10 mouse cellular contexts compared by ENCODE assay signal in genomic region chr12:84163133-84163532, GRCm38 (mm10). TPM values are rescaled to one million over a fixed set of nuclear protein-coding genes. Genes with fewer than 3 reads are reported as not detected.
DNase-seq lines count a peak whose midpoint lies in the region; ATAC-seq and TF ChIP-seq lines count a peak whose summit lies in the region.
"Had no signal": no experiment of that assay in that cellular context is flagged by ENCODE, and none has a peak within 500 bp of the region (broad histone marks: within the 10 kb centered on the region; RNA-seq: fewer than 3 reads in every experiment).

No protein-coding gene starts in this region.

- no peak overlapping the region for H3K27ac ChIP-seq in intestine, embryonic 14.5 days (ENCODE audit: low read depth)
- no peak overlapping the region for H3K27ac ChIP-seq in intestine, embryonic 15.5 days
- no peak overlapping the region; the same call in 1 of the 2 replicates for H3K27ac ChIP-seq in ES-Bruce4 (ENCODE audit: insufficient read depth, low read length)
- no peak overlapping the region for H3K27ac ChIP-seq in hindbrain, embryonic 13.5 days
- H3K27ac ChIP-seq: embryonic facial prominence, embryonic 12.5 days had no signal

- peak; percentile 79 for TF ChIP-seq CTCF in ES-Bruce4 (IDR thresholded peaks at IDR 0.05; ENCODE audit: low read depth, low read length)

- peaks cover 10% of the 10 kb centered on the region; the same call in 1 of the 2 replicates for H3K4me1 ChIP-seq in intestine, embryonic 14.5 days (replicated peaks; ENCODE audit: control insufficient read depth, insufficient read depth, low read length)
- peaks cover 5% of the 10 kb centered on the region; the same call in 1 of the 2 replicates for H3K4me1 ChIP-seq in intestine, embryonic 15.5 days (replicated peaks)
- no peaks in the 10 kb centered on the region for H3K4me1 ChIP-seq in ES-Bruce4 (ENCODE audit: control insufficient read depth, insufficient read depth, low read length)
- 0 out of 2 replicates have a peak, but pooled peaks cover 5% of the 10 kb centered on the region for H3K4me1 ChIP-seq in hindbrain, embryonic 13.5 days (replicated peaks)

- H3K36me3 ChIP-seq in intestine, embryonic 14.5 days (ENCODE audit: control insufficient read depth, insufficient read depth, low read length) = peaks cover 35% of the 10 kb centered on the region
- peaks cover 28% of the 10 kb centered on the region for H3K36me3 ChIP-seq in intestine, embryonic 15.5 days
- peaks cover 13% of the 10 kb centered on the region for H3K36me3 ChIP-seq in ES-Bruce4 (ENCODE audit: control insufficient read depth, insufficient read depth, low read length, poor library complexity, severe bottlenecking)
- peaks cover 28% of the 10 kb centered on the region for H3K36me3 ChIP-seq in hindbrain, embryonic 13.5 days

- TF ChIP-seq POLR2A in ES-Bruce4 (IDR thresholded peaks at IDR 0.05; ENCODE audit: insufficient read depth, low read length) = no peak

- peak; percentile 54 for DNase-seq in intestine, embryonic 14.5 days (ENCODE audit: low spot score)
- peak; percentile 56 for DNase-seq in fat pad, adult 2 months (ENCODE audit: extremely low read depth, low read depth, low spot score)
- DNase-seq in layer of hippocampus, postnatal 25 days (ENCODE audit: extremely low spot score in 1 of 2, low spot score in 1 of 2) = no peak
- no peak for DNase-seq in urinary bladder, postnatal 14 days (ENCODE audit: low spot score)

- no peak overlapping the region for H3K4me2 ChIP-seq in intestine, embryonic 14.5 days (ENCODE audit: low read length)
- H3K4me2 ChIP-seq in intestine, embryonic 15.5 days (replicated peaks) = no peak overlapping the region
- no peak overlapping the region for H3K4me2 ChIP-seq in hindbrain, embryonic 13.5 days
- H3K4me2 ChIP-seq: embryonic facial prominence, embryonic 12.5 days had no signal

- ATAC-seq in intestine, embryonic 14.5 days (replicated peaks; ENCODE audit: low FRiP score, low TSS enrichment, low read depth) = no peak
- no peak for ATAC-seq in intestine, embryonic 15.5 days
- peak; percentile 85 for ATAC-seq in megakaryocyte, adult 5-6 weeks (ENCODE audit: poor library complexity, severe bottlenecking)
- ATAC-seq in hindbrain, embryonic 13.5 days (ENCODE audit: low FRiP score) = no peak

- H3K9ac ChIP-seq in intestine, embryonic 14.5 days (ENCODE audit: low read length) = no peak overlapping the region
- H3K9ac ChIP-seq in intestine, embryonic 15.5 days = no peak overlapping the region
- H3K9ac ChIP-seq in ES-Bruce4 (ENCODE audit: low read depth, poor library complexity, severe bottlenecking) = no peak overlapping the region
- H3K9ac ChIP-seq in hindbrain, embryonic 13.5 days = no peak overlapping the region
- H3K9ac ChIP-seq: embryonic facial prominence, embryonic 12.5 days had no signal

- no peaks in the 10 kb centered on the region for H3K9me3 ChIP-seq in intestine, embryonic 14.5 days (ENCODE audit: control insufficient read depth, low read length)
- no peaks in the 10 kb centered on the region for H3K9me3 ChIP-seq in intestine, embryonic 15.5 days
- no peaks in the 10 kb centered on the region for H3K9me3 ChIP-seq in ES-Bruce4 (replicated peaks; ENCODE audit: control insufficient read depth, insufficient read depth, low read length, poor library complexity, severe bottlenecking)
- no peaks in the 10 kb centered on the region for H3K9me3 ChIP-seq in hindbrain, embryonic 13.5 days
- H3K9me3 ChIP-seq: embryonic facial prominence, embryonic 12.5 days; megakaryocyte, embryonic 14.5 days had no signal

- H3K27me3 ChIP-seq in intestine, embryonic 14.5 days (replicated peaks; ENCODE audit: control insufficient read depth, insufficient read depth, low read length) = no peaks in the 10 kb centered on the region
- H3K27me3 ChIP-seq in intestine, embryonic 15.5 days (replicated peaks) = no peaks in the 10 kb centered on the region
- no peaks in the 10 kb centered on the region for H3K27me3 ChIP-seq in ES-Bruce4 (ENCODE audit: control insufficient read depth, insufficient read depth, low read length, poor library complexity, severe bottlenecking)
- H3K27me3 ChIP-seq in hindbrain, embryonic 13.5 days = no peaks in the 10 kb centered on the region
- H3K27me3 ChIP-seq: embryonic facial prominence, embryonic 12.5 days; megakaryocyte, embryonic 14.5 days had no signal

- no peak for TF ChIP-seq EP300 in ES-Bruce4 (IDR thresholded peaks at IDR 0.05; ENCODE audit: insufficient read depth, low read depth, low read length)

- WGBS in intestine, embryonic 14.5 days = 87% methylated on average over 9 of the region's 9 CpGs
- 83% methylated on average over 9 of the region's 9 CpGs for WGBS in intestine, embryonic 15.5 days
- 88% methylated on average over 9 of the region's 9 CpGs for WGBS in hindbrain, embryonic 13.5 days

- no peak overlapping the region for H3K4me3 ChIP-seq in intestine, embryonic 14.5 days (ENCODE audit: low read depth, low read length)
- no peak overlapping the region for H3K4me3 ChIP-seq in intestine, embryonic 15.5 days (replicated peaks)
- no peak overlapping the region for H3K4me3 ChIP-seq in ES-Bruce4 (ENCODE audit: low read depth, low read length)
- H3K4me3 ChIP-seq in hindbrain, embryonic 13.5 days = no peak overlapping the region
- H3K4me3 ChIP-seq: embryonic facial prominence, embryonic 12.5 days; megakaryocyte, embryonic 14.5 days had no signal

RNA-seq across cellular contexts. Expression of gene Pnma1, which starts 14.8 kb away (rescaled TPM):
- polyA plus RNA-seq in intestine, embryonic 14.5 days (2014; fragmentation: Nextera tagmentation; extraction: Ambion mirVana) = 0.56 and 0.84 TPM in 2 replicates
- 0.59 and 0.63 TPM in 2 replicates for polyA plus RNA-seq in intestine, embryonic 15.5 days (2015; fragmentation: Nextera tagmentation; extraction: Ambion mirVana)
- polyA plus RNA-seq in ES-Bruce4 (2011; ENCODE audit: insufficient read depth, insufficient read length, low read depth, missing spikeins) = 0.38 TPM in 1 of 2 replicates, not detected in the other
- total RNA-seq in megakaryocyte, adult 5-6 weeks (2015) = 0.32 and 0.65 TPM in 2 replicates
- total RNA-seq in megakaryocyte, adult 5-6 weeks (2017) = 0.16 and 0.73 TPM in 2 replicates
- 1 to 10 TPM; 3.8 to 4.5 TPM for total RNA-seq in layer of hippocampus, postnatal 25 days (2021)
- 3.5 and 3.8 TPM in 2 replicates for polyA plus RNA-seq in hindbrain, embryonic 13.5 days (2015; fragmentation: Nextera tagmentation; extraction: Ambion mirVana)

RNA-seq across cellular contexts. Expression of gene Dnal1, which starts 49.0 kb away (rescaled TPM):
- polyA plus RNA-seq in intestine, embryonic 14.5 days (2014; fragmentation: Nextera tagmentation; extraction: Ambion mirVana) = 2.8 and 3.5 TPM in 2 replicates
- polyA plus RNA-seq in intestine, embryonic 15.5 days (2015; fragmentation: Nextera tagmentation; extraction: Ambion mirVana) = 3.9 TPM in 2 replicates
- polyA plus RNA-seq in ES-Bruce4 (2011; ENCODE audit: insufficient read depth, insufficient read length, low read depth, missing spikeins) = 13.3 and 15.1 TPM in 2 replicates
- total RNA-seq in megakaryocyte, adult 5-6 weeks (2015) = 0.33 and 0.62 TPM in 2 replicates
- total RNA-seq in megakaryocyte, adult 5-6 weeks (2017) = not detected in 2 replicates
- total RNA-seq in layer of hippocampus, postnatal 25 days (2021) = 100 to 1,000 TPM in 1 of 2 experiments, 10 to 100 TPM in 1; 95.8 to 104 TPM
- polyA plus RNA-seq in hindbrain, embryonic 13.5 days (2015; fragmentation: Nextera tagmentation; extraction: Ambion mirVana) = 9.1 and 9.7 TPM in 2 replicates

RNA-seq across cellular contexts. Expression of gene Elmsan1, which starts 55.5 kb away (rescaled TPM):
- 8.2 and 8.8 TPM in 2 replicates for polyA plus RNA-seq in intestine, embryonic 14.5 days (2014; fragmentation: Nextera tagmentation; extraction: Ambion mirVana)
- polyA plus RNA-seq in intestine, embryonic 15.5 days (2015; fragmentation: Nextera tagmentation; extraction: Ambion mirVana) = 7.2 and 7.7 TPM in 2 replicates
- polyA plus RNA-seq in ES-Bruce4 (2011; ENCODE audit: insufficient read depth, insufficient read length, low read depth, missing spikeins) = 28.3 and 30.1 TPM in 2 replicates
- total RNA-seq in megakaryocyte, adult 5-6 weeks (2015) = 24.6 and 27.0 TPM in 2 replicates
- total RNA-seq in megakaryocyte, adult 5-6 weeks (2017) = 17.0 and 25.0 TPM in 2 replicates
- 10 to 100 TPM; 21.0 to 21.7 TPM for total RNA-seq in layer of hippocampus, postnatal 25 days (2021)
- polyA plus RNA-seq in hindbrain, embryonic 13.5 days (2015; fragmentation: Nextera tagmentation; extraction: Ambion mirVana) = 4.5 and 5.1 TPM in 2 replicates

Comparison
In these comparisons a context has a peak if more than half of its experiments do, and no peak if none do; other contexts are left out.
1. DNase-seq: peak in intestine, embryonic 14.5 days (single experiment) and fat pad, adult 2 months (single experiment); none in layer of hippocampus, postnatal 25 days (0 of 2) and urinary bladder, postnatal 14 days (single experiment).